Mouse (Mus musculus) ovary, postnatal 36 days (tissue): ENCODE measurements around the gene Odaph.
"Not testable (repeated sequence)": the region's sequence is repeated elsewhere in the genome, so short reads cannot be mapped to it uniquely, and the experiment has no call there.

ENCODE experiments used
- DNase-seq: peaks from one replicate; pipeline ENCODE4 v3.0.0; 2022; ENCODE audit warnings: low spot score, mixed read lengths

Gene Odaph

DNA sequence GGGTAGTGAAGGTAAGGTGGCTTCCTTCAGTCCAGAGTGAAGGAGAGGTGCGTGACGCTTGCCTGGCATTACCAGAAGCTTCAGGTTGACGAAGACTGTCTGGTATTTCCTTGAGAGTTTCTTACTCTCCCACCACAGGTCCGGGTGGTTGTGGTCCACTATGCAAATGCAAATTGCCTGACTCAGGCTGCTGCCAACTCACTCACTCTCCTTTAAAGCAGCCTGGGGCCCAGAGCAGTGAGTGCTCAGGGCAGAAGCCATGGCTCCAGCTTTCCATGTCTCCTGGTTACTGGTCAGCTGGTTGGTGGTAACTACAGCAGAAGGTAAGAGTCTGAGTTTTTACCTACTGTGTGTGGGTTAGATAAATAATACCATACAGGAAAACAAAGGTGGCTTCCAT, at the start of gene Odaph:
Gene Odaph (plus strand): TSS at position 240 of the 400 bp plus-strand sequence.
- DNase-seq = no peak

DNA sequence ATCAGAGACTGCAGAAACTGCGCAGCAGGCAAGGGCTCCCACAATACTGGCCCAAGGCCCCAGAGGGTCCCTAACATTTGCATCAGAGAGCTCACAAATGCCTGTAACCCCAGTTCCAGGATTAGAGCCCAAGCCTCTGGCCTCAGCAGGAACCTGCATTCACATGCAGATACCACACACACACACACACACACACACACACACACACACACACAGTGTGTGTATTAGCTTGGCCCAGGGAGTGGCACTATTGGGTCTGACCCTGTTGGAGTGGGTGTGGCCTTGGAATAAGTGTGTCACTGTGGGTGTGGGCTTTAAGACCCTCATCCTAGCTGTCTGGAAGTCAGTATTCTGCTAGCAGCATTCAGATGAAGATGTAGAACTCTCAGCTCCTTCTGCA, 41.7 kb upstream of the Odaph start:
- DNase-seq = not testable (repeated sequence)

DNA sequence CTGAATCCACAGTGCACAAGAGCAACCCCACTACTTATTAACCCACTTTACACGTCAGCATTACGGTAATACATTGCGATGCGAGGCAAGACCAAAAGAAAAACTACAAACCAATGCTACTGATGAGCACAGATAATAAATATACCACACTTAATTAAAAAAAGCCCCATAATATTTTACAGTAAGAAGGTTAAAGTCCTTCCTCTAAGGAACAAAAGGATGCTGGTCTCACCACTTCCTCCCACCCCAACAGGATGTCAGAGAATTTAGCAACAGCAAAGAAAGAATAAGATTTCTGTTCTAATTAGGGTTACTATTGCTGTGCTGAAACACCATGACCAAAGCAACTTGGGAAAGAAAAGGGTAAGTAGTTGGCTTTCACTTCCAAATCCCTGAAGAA, 40.3 kb upstream of the Odaph start:
- DNase-seq = no peak

DNA sequence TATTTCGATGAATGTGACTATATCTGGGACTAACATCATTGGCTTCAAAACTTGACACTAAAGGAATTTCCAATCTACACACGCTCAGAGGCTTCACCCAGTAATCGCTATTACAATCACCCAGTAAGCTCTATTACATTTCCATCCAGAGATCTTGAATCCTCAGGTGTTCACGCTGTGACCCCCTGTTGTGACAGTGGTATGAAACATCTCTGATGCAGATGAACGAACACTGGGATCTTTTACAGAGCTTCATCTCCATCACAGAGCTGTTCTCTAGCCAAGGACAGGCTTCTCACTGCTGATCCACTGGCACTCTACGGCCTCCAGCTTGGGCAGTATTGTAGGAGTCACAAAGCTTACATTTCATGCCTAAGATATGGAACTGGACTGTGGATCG, 37.8 kb upstream of the Odaph start:
- DNase-seq = no peak

DNA sequence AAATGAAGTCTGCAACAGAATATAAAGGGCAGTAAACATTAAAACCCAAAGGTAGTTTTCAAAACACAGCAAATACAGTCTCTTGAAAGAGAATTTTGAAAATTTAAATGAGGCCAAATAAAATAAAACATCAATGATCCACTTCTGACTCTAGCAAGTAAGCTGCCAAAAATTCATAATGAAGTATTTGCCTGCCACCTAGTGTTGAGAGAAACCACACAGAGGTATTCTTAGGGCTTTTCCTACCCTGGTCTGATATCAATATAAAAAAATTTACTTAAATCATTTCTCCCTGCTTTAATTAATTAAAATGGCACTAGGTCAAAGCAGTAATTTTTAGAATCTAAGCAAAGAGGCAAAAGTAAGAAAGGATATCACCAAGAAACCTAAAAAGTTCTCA, 35.9 kb upstream of the Odaph start:
- no peak for DNase-seq

DNA sequence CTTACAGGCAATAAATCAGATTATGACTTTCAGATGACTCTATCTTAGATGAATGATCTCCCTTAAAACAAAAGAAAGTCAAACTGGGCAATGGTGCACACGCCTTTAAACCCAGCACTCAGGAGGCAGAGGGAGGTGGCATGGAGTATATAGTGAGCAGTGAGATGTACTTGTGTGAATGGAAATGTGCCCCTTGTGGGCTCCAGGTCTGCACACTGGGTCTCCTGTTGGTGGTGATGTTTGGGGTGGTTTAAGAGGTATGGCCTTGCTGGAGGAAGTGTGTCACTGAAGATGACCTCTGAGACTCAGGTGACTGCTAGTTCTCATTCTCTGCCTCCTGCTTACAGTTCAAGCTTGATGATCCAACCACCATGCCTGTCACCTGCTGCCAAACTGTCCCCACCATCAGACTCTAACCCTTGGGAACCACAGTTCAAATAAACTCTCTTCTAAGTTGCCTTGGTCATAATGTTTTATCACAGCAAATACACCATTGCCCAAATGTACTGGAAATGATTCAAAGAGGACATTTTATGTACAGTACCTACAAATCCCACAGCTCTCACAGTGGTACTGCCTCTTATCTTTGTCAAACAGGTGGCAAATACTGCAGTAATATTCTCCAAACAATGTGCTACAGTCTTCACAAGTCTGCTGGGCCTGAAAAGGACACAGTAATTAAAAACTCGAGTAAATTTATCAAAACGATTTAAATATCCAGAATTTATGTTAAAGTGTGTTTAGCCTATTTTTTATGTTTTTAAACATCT, 30.1 kb upstream of the Odaph start:
- DNase-seq = no peak

DNA sequence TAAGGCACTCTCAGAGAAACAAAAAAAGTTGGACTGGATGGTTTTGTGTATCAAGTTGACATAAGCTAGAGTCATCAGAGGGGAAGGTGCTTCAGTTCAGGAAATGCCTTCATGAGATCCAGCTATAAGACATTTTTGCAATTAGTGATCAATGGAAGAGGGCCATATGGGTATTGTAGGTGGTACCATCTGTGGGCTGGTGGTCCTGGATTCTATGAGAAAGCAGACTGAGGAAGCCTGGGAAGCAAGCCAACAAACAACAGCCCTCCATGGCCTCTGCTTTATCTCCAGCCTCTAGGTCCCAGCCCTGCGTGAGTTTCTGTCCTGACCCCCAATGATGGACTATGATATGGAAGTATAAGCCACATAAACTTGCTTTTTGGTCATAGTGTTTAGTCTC, 28.2 kb upstream of the Odaph start:
- DNase-seq = no peak

DNA sequence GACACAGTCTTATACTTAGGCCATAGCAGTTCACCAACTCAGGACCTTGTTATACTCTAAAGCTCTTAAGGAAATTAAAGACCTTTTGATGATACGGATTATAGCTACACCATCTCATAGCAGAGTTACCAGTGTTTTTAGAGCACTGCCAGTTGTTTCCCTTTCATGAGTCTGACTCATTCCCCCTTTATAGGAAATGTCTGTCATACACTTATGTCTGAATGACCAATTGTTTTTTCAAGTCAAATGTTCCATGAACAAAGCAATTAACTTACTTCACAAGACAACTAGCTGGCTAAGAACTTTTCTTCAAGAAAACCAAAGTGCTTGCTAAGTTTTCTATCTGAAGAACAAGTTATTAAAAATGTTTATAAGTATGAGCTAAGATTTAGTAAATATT, 27.3 kb upstream of the Odaph start:
- DNase-seq = no peak

DNA sequence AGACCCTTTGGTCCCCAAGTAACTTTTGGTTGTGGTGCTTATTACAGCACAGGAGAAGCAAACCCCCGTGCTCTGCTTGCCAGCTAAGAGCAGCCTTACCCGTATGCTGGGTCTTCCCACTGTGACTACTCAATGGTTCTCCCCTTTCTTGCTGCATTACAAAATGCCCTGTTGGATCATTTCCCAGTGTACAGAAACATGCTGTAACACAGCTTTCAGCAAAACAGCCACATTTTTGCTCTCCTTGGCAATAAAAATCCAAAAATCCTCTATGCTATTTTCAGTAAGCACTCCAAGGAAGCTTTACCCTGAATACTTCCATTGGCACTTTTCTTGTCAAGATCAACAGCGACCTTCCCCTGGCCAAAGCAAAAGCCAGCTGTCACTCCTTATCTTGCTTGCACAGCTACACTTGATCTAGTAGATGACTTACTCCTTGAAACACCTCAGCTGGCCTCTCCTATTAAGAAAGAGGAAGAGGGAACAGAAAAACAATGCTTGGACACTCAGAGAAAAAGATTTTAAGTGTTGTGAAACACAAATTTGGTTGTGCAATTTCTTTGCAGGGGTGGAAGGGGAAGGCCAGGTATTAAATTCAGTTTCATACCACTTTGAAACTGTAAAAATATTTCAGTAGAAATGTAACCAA, 26.5 kb upstream of the Odaph start:
- no peak for DNase-seq

DNA sequence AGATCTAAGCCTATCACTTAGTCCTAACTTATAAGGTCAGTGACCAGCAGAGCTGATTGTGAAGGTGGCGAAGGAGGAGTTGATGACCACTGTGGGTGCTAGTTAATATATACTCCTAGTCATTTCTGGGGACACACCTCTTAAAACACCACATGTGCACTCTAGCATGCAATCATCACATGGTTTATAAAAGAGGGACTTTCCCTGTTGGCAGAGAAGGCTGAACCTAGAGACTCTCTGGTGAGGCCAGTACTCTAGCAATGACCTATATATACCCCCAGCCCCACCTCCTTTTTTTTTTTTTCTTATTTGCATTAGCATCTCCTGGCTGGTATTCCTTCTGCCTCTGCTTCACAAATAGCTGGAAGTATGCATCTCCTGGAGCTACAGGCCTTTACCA, 25.9 kb upstream of the Odaph start:
- no peak for DNase-seq

DNA sequence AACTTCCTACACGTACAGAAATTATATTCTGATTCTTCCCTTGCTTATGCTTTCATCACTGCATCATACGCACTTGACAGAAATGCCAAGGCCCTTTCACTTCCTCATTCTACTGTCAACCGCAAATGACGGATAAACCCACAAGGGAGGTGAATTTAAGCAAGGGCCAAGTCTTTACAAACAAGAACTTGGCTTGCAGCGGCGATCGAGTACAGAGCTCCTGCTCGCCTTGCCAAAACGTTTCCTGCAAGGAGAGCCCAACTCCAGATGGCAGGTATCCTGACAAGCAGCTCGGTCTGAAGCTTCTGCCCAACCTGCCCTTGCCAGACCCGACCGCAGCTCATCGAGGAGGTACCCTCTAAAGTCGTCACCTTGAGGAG, 25.0 kb upstream of the Odaph start:
- no peak for DNase-seq

DNA sequence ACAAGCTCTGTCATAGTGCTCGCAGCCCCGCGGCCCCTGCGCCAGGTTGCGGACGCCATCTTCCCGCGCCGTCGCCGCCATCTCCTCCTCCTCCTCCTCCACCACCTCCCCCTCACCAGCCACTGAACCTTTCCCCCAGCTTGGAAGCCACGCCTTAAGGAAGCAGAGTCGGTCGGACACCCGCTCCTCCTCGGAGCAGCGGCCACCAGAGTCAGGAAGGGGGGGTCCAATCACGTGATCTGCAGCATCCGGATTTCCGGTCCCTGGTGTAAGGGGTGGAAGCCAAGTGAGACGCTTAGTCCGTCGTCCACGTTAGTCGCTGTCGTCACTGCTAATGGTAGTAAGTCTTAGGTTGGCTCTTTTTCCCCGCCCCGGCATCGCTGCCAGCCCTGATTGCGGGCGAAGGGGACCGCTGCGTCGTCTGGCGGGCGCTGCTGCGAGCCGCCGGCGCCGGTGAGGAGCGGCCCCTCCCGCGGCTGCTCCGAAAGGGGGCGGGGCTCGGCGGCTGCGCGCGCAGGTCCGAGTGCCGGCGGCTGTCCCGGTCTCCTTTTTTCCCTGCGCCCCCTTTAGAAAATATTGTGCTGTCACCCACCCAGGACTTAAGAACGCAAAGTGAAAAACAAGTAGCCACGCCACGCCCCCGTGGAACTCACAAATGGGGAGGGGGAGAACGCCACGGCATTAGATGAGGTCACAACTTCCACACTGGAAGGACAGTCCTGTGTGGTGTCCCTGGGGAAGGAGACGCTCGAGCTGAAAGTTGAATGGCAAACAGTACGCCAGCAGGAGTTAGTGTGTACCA, 24.4 kb upstream of the Odaph start, which contains the start of gene Rchy1:
Gene Rchy1 (minus strand): TSS at position 430 of the 802 bp plus-strand sequence.
- peak; percentile 90 for DNase-seq

DNA sequence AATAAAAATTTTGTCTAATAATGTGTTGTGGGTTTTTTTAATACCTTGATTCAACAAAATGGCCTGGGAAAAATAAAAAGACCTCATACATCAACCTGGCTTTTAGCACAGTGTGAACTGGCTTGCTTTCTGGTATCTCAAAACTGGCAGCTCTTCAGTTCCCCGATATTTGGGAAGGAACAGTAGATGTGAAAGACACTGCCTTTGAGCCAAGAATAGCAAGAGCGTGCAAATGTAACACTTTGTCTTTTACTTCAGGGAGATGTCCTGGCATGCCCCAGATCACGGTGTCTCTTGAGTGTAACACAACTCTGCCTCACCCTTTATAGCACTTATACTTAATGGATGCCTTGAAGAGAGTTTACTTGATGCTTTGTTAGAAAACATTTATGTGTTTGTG, 15.2 kb upstream of the Odaph start:
- no peak for DNase-seq

DNA sequence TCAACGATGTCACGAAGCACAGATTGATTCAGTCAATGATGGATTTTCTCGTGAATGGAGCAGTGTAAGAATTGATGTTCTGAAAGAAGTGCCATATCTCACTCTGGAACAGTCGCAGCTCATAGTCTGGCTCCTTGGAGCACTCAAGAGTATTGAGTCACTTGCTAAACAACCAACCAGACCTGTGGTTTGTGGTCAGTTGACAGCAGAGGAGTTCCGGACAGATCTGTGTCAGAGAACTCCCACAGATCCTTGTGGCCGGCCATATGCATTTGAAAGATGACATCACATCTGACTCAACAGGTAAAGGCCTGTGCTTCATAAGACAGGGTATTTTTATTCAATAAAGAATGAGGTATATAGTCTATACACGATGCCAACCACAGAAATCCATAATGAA, 13.3 kb upstream of the Odaph start:
- no peak for DNase-seq

DNA sequence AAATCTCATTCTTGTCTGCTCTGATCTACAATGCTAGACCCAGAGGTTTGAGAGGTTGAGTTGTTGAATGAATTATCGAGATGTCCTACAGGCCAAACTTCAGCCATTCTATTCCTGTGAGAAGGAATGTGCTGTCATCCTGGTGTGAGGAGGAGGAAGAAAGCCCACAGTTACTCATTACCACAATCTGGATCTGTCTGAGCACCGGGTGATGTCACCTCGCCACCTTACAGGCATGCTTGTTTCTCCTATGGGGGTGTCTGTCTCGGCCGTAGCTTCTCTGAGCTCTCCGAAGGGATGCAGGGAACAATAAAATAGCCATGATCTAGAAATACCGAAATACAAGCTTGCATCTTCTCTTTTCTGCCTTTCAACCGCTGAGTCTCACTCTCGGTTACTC, 11.5 kb upstream of the Odaph start:
- no peak for DNase-seq

DNA sequence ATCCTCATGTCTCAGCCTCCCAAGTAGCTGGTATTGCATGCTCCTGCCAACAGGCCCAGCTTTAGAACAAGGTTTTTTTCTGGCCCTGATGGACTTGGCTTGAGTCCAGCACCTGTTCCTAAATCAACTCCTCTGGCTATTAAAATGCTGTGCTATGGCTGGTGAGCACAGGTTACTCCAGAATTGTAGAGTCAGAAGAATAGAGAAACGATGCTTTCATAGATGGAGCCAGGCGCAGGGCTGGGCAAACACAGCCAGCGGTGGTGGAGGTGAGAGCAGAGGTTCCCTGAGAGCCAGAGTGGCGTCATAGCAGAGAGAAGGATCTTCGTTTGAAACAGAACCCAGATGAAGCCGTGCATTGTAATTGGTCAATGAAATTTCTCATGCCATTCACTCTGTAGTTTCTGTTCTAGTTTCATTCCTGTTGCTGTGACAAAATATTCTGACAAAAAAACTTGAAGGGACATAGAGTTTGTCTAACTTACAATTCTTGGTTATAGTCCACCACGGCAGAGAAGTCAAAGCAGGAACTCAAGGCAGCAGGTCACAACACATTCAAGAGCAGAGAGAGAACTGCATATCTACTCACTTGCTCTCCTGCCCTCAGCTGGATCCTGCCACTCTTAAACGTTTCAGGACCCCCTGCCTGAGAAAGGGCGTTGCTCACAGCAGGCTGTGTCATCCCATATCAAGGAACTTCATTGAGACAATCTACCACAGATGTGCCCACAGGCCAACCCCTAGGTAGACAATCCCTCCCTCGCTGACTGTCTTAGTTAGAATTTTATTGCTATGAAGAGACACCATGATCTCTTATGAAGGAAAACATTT, 10.5 kb upstream of the Odaph start:
- DNase-seq = no peak

DNA sequence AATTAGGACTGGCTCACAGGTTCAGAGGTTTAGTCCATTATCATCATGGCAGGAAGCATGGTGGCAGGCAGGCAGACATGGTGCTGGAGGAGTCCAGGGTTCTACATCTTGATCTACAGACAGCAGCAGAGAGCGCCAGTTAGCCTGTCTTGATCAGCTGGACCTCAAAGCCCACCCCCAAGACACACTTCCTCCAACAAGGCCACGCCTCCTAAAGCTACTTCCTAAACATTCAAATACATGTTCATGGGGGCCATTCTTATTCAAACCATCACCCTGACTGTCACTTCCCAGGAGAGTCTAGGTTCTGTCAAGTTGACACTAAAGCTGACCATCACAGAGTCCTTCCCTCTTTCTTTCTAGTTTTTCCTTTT, 9.9 kb upstream of the Odaph start:
- no peak for DNase-seq

DNA sequence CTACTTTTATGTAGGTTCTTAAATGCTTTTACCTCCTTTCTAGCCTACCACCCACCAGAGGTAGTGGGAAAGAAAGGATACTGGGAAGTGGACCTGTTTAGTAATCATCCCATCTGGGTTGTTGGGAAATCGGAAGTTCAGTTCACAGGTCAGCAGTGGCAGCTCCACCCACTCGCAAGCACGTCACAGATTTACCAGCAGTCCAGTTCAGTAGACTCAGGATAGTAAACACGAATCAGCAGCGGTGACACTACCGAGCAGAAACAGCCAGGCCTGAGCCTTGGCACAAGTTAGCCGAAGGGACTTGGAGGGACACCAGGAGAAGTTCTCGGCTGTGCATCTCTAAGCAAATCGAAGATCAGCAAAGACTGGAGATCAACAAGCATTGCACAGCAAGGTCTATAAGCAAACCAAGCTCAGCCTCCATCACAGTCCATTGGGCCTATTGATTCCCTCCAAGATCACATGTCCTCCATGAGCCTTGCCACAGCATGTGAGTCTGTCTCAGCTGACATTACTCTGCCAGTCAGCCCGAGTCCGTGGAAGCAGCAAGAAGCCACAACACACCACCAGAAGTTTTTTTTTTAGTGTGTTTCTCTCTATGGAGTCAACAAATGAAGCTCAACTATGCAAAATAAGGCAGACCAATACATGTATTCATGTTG, 6.0 kb upstream of the Odaph start:
- DNase-seq = no peak

DNA sequence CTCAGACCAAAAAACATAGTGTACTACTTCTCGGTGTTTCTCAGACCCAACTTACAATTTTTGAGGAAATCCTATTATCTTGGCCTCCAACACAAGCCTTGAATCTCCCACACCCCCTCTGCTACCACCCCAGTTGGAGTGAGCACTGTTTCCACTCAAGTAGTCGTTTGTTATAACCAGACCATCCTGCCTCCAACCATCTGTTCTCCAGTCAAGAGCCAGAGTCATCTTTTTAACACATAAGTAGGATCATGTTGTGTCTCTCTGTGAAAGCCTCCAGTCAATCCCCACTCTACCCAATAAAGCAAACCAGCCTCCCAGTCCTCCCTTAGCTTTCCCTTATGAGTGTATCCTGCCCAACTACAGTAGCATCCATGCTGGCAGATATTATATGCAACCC, 3.8 kb upstream of the Odaph start:
- DNase-seq = no peak

DNA sequence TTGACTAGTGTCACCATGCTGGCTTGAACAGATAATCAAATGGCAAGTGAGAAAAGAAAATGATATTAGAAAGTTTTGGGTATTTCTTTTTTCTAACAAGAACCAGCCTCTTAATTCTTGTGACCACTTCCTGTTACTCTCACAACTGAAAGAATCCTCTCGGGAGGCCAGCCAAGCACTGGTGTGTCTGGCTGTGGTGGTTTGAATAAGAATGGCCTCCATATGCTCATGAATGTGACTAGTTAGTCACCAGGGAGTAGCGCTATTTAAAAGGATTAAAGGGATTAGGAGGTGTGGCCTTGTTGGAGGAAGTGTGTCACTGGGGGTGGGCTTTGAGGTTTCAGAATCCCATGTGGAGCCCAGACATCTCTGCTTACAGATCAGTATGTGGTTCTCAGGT, 1.6 kb upstream of the Odaph start:
- no peak for DNase-seq

DNA sequence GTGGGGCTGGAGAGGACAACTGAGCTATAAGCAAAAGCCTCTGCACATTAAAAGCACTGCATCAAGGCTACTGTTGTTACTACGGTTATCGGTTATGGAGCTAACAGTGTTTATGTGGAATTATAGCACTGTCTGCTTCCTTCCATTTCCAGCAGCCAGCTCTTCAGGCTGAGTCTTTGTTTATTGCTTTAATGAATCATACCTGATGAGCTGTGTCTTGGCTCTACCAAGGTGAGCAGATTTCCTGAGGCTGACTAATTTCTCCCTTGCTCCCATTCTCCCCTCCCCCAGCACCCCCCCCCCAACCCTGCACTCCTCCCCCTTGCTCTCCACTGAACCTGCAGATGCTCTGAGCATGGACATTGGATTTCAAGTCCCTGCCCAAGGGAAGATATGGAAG, 524 bp downstream of the Odaph start:
- DNase-seq = no peak

DNA sequence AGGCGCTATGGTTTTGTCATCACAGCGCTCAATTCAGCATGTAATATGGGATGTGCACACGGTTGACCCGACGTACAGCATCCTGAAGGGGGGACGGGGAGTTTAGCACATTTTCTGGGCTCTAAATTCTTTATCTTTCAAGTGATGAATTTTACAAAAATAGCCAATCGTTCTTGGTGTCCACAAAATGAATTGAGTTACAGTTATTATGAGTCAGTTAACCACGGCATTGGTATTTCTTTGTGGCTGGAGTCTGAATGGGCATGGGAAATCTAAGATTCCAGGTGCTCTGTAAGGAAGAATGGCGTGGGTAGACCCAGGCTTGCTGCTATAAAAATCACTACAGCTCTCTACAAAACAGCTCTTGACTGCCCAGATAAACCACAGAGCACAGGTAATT, 2.0 kb downstream of the Odaph start:
- no peak for DNase-seq
